Mouse (Mus musculus) forebrain, embryonic 14.5 days (tissue): ENCODE data around the gene Nup188. TPM values are rescaled to one million over a fixed set of nuclear protein-coding genes. Genes with fewer than 3 reads are reported as not detected.

ENCODE experiments used
- ATAC-seq: fragments of 200-750 bp; cut with Nextera tagmentation; 2 replicates; pipeline ENCODE4 v1.8.0; 2017; ENCODE audit warnings: mild to moderate bottlenecking, moderate library complexity
- DNase-seq: peaks from one replicate; pipeline ENCODE4 v3.0.0-alpha.2; 2015; ENCODE audit warnings: low spot score
- H3K27ac ChIP-seq: fragments of 300-500 bp; sonication (generic); 2 replicates; pipeline ENCODE4 v1.5.1; 2014; ENCODE audit warnings: low read depth, mild to moderate bottlenecking, control low read depth, low read length, moderate library complexity
- H3K27me3 ChIP-seq: fragments of 300-500 bp; sonication (generic); replicated peaks from 2 replicates; pipeline ENCODE4 v1.6.1; 2014; ENCODE audit warnings: low read length, control low read depth, mixed read lengths; ENCODE audit not compliant: control insufficient read depth, insufficient read depth
- H3K36me3 ChIP-seq: fragments of 300-500 bp; sonication (generic); 2 replicates; pipeline ENCODE4 v1.6.1; 2014; ENCODE audit warnings: low read length, control low read depth; ENCODE audit not compliant: control insufficient read depth, insufficient read depth
- H3K4me1 ChIP-seq: fragments of 300-500 bp; sonication (generic); 2 replicates; pipeline ENCODE4 v1.6.1; 2014; ENCODE audit warnings: antibody characterized with exemption, low read length, control low read depth; ENCODE audit not compliant: control insufficient read depth, insufficient read depth
- H3K4me2 ChIP-seq: fragments of 300-500 bp; sonication (generic); 2 replicates; pipeline ENCODE4 v1.6.1; 2014; ENCODE audit warnings: mild to moderate bottlenecking, control low read depth, low read length
- H3K4me3 ChIP-seq: fragments of 300-500 bp; sonication (generic); 2 replicates; pipeline ENCODE4 v1.5.1; 2014; ENCODE audit warnings: low read depth, low read length, control low read depth
- H3K9ac ChIP-seq: fragments of 300-500 bp; sonication (generic); 2 replicates; pipeline ENCODE4 v1.6.1; 2014; ENCODE audit warnings: mild to moderate bottlenecking, low read length, control low read depth, moderate library complexity
- H3K9me3 ChIP-seq: fragments of 300-500 bp; sonication (generic); replicated peaks from 2 replicates; pipeline ENCODE4 v1.6.1; 2016; ENCODE audit warnings: low read length, control low read depth, mixed read lengths; ENCODE audit not compliant: control insufficient read depth
- WGBS: fragments of 180-500 bp; shearing (Covaris S2); extraction: QIAGEN DNeasy Blood & Tissue Kit; methylation state at CpG from one replicate; pipeline ENCODE4 v1.1.7; 2014; 5-methylcytosine and 5-hydroxymethylcytosine counted together
- polyA plus RNA-seq: library from polyadenylated mRNA; unstranded; fragments of >200 nt; fragmentation: Nextera tagmentation; extraction: Ambion mirVana; gene quantifications from 2 replicates; pipeline ENCODE4 v1.2.1, GENCODE M21; 2014

Gene Nup188
- polyA plus RNA-seq, 1 experiment from 2014 or later, result 25.6 TPM

GRCm38 (mm10) chr2:30253809-30254208 lies 32.4 kb upstream of the Nup188 start:
- Histone ChIP-seq H3K27ac (no peak overlapping the region), H3K4me2 (no peak overlapping the region), H3K4me1 (no peaks in the 10 kb centered on the region), H3K9me3 (no peaks in the 10 kb centered on the region), H3K9ac (no peak overlapping the region), H3K36me3 (peaks cover 84% of the 10 kb centered on the region), H3K4me3 (no peak overlapping the region), H3K27me3 (no peaks in the 10 kb centered on the region)
- no peak for DNase-seq
- 86% methylated on average over 5 of the region's 5 CpGs for WGBS
- no peak for ATAC-seq

GRCm38 (mm10) chr2:30255631-30256395 lies 30.4 kb upstream of the Nup188 start:
- Histone ChIP-seq H3K4me1 (no peaks in the 10 kb centered on the region), H3K9me3 (no peaks in the 10 kb centered on the region), H3K27ac (no peak overlapping the region), H3K36me3 (peaks cover 84% of the 10 kb centered on the region), H3K4me2 (no peak overlapping the region), H3K9ac (no peak overlapping the region), H3K4me3 (no peak overlapping the region), H3K27me3 (no peaks in the 10 kb centered on the region)
- DNase-seq (no peak), ATAC-seq (no peak)
- 97% methylated on average over 42 of the region's 42 CpGs for WGBS

DNA sequence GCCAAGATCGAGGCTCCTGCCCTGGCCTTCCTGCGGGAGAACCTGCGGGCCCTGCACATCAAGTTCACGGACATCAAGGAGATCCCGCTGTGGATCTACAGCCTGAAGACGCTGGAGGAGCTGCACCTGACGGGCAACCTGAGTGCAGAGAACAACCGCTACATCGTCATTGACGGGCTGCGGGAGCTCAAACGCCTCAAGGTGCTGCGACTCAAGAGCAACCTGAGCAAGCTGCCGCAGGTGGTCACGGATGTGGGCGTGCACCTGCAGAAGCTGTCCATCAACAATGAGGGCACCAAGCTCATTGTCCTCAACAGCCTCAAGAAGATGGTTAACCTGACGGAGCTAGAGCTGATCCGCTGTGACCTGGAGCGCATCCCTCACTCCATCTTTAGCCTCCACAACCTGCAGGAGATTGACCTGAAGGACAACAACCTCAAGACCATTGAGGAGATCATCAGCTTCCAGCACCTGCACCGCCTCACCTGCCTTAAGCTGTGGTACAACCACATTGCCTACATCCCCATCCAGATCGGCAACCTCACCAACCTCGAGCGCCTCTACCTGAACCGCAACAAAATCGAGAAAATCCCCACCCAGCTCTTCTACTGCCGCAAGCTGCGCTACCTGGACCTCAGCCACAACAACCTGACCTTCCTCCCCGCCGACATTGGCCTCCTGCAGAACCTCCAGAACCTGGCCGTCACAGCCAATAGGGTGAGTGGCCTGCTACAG lies 29.4 kb upstream of the Nup188 start:
- no peak for ATAC-seq

DNA sequence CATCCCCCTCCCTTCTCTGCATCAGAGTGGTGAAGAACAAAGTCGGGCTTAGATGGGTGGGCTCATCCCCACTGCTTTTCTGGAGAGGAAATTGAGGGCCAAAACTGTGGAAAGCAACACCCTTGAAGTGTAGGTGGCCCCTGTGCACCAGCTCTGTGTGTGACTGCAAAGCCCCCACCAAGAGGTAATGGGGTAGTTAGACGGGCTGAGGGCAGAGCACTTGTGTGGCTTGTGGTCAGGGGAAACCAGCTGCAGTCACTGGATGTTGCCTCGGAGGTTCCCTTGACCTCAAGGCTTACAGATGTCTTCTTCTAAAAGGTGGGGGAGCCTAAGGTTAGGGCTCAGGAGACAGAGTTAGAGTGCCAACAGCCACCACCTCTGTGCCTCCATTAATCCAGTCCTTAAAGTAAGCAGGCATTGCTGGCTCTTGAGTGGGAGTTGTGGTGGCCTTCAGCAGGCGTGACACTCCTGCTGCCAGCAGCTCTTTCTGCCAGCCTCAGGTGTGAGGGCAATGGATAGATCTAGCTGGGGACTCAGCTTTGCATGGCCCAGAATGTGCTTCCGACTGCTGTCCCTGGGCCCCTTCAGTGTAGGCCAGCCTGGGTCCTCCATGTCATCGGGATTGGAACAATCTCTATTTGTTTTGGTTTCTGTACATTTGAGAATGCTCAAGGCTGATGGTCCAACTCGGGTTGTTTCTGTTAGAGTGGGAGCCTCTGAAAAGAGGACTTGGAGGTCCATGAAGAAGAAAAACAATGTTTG lies 28.3 kb upstream of the Nup188 start:
- H3K4me2 ChIP-seq, result no peak overlapping the region
- no peaks in the 10 kb centered on the region for H3K27me3 ChIP-seq
- H3K9me3 ChIP-seq, result no peaks in the 10 kb centered on the region
- H3K4me3 ChIP-seq, result no peak overlapping the region
- ATAC-seq (no peak), DNase-seq (no peak)
- H3K9ac ChIP-seq, result no peak overlapping the region
- H3K27ac ChIP-seq, result no peak overlapping the region
- WGBS, result 89% methylated on average over 7 of the region's 7 CpGs
- peaks cover 3% of the 10 kb centered on the region; the same call in 1 of the 2 replicates for H3K4me1 ChIP-seq
- H3K36me3 ChIP-seq, result peaks cover 94% of the 10 kb centered on the region

More for the DNA sequence above, 29.4 kb upstream of the Nup188 start:
- Histone ChIP-seq H3K4me2 (no peak overlapping the region), H3K27me3 (no peaks in the 10 kb centered on the region), H3K4me3 (no peak overlapping the region), H3K4me1 (no peaks in the 10 kb centered on the region), H3K9me3 (no peaks in the 10 kb centered on the region), H3K9ac (no peak overlapping the region), H3K27ac (no peak overlapping the region), H3K36me3 (peaks cover 88% of the 10 kb centered on the region)
- WGBS, result 96% methylated on average over 30 of the region's 30 CpGs
- no peak for DNase-seq

GRCm38 (mm10) chr2:30258600-30258999 lies 27.6 kb upstream of the Nup188 start:
- H3K27me3 ChIP-seq, result no peaks in the 10 kb centered on the region
- H3K27ac ChIP-seq, result no peak overlapping the region
- H3K4me2 ChIP-seq, result no peak overlapping the region
- H3K4me1 ChIP-seq, result peaks cover 7% of the 10 kb centered on the region; the same call in 1 of the 2 replicates
- ATAC-seq (no peak), DNase-seq (no peak)
- no peak overlapping the region for H3K4me3 ChIP-seq
- WGBS, result 96% methylated on average over 4 of the region's 4 CpGs
- peaks cover 94% of the 10 kb centered on the region for H3K36me3 ChIP-seq
- no peaks in the 10 kb centered on the region for H3K9me3 ChIP-seq
- H3K9ac ChIP-seq, result no peak overlapping the region

- Histone ChIP-seq H3K27me3 (no peaks in the 10 kb centered on the region), H3K27ac (no peak overlapping the region), H3K9ac (no peak overlapping the region), H3K4me2 (no peak overlapping the region), H3K4me1 (peaks cover 7% of the 10 kb centered on the region; the same call in 1 of the 2 replicates), H3K36me3 (peaks cover 96% of the 10 kb centered on the region), H3K4me3 (no peak overlapping the region), H3K9me3 (no peaks in the 10 kb centered on the region)
- DNase-seq (no peak), ATAC-seq (no peak)
- WGBS, result 91% methylated on average over 15 of the region's 15 CpGs
Observed at GRCm38 (mm10) chr2:30259131-30260064, 26.8 kb upstream of the Nup188 start.

- H3K36me3 ChIP-seq, result peaks cover 86% of the 10 kb centered on the region
- no peak overlapping the region for H3K4me2 ChIP-seq
- H3K27me3 ChIP-seq, result no peaks in the 10 kb centered on the region
- no peak for ATAC-seq
- no peaks in the 10 kb centered on the region for H3K9me3 ChIP-seq
- peaks cover 13% of the 10 kb centered on the region; the same call in 1 of the 2 replicates for H3K4me1 ChIP-seq
- H3K27ac ChIP-seq, result no peak overlapping the region
- WGBS, result 90% methylated on average over 4 of the region's 4 CpGs
- DNase-seq, result no peak
- no peak overlapping the region for H3K4me3 ChIP-seq
- no peak overlapping the region for H3K9ac ChIP-seq
Observed at GRCm38 (mm10) chr2:30261064-30261736, 25.0 kb upstream of the Nup188 start.
